Mouse (Mus musculus) midbrain, embryonic 12.5 days (tissue): ENCODE measurements around the gene Cd59b. TPM values are rescaled to one million over a fixed set of nuclear protein-coding genes. Genes with fewer than 3 reads are reported as not detected.

Experiments used
- ATAC-seq: fragments of 200-750 bp; cut with Nextera tagmentation; 2 replicates; pipeline ENCODE4 v1.8.0; 2017; ENCODE audit warnings: low read depth, moderate TSS enrichment, moderate library complexity; ENCODE audit not compliant: low FRiP score
- H3K27ac ChIP-seq: fragments of 300-500 bp; sonication (generic); replicated peaks from 2 replicates; pipeline ENCODE4 v1.5.1; 2016; ENCODE audit warnings: mild to moderate bottlenecking
- H3K27me3 ChIP-seq: fragments of 300-500 bp; sonication (generic); 2 replicates; pipeline ENCODE4 v1.6.1; 2016; ENCODE audit warnings: mild to moderate bottlenecking
- H3K36me3 ChIP-seq: fragments of 300-500 bp; sonication (generic); 2 replicates; pipeline ENCODE4 v1.6.1; 2016
- H3K4me1 ChIP-seq: fragments of 300-500 bp; sonication (generic); 2 replicates; pipeline ENCODE4 v1.6.1; 2016
- H3K4me2 ChIP-seq: fragments of 300-500 bp; sonication (generic); replicated peaks from 2 replicates; pipeline ENCODE4 v1.6.1; 2016; ENCODE audit warnings: mild to moderate bottlenecking, moderate library complexity
- H3K4me3 ChIP-seq: fragments of 300-500 bp; sonication (generic); 2 replicates; pipeline ENCODE4 v1.5.1; 2016; ENCODE audit warnings: mild to moderate bottlenecking
- H3K9ac ChIP-seq: fragments of 300-500 bp; sonication (generic); replicated peaks from 2 replicates; pipeline ENCODE4 v1.6.1; 2016; ENCODE audit warnings: mild to moderate bottlenecking, moderate library complexity
- H3K9me3 ChIP-seq: fragments of 300-500 bp; sonication (generic); 2 replicates; pipeline ENCODE4 v1.6.1; 2016; ENCODE audit warnings: mild to moderate bottlenecking
- WGBS: fragments of 180-500 bp; shearing (Covaris S2); methylation state at CpG from one replicate; pipeline ENCODE4 v1.1.7; 2016; 5-methylcytosine and 5-hydroxymethylcytosine counted together
- polyA plus RNA-seq: library from polyadenylated mRNA; unstranded; fragments of >200 nt; fragmentation: Nextera tagmentation; extraction: Ambion mirVana; gene quantifications from 2 replicates; pipeline ENCODE4 v1.2.1, GENCODE M21; 2016

Cd59b gene
- polyA plus RNA-seq, 1 experiment from 2014 or later, result 3.2 TPM

- no peaks in the 10 kb centered on the region for H3K9me3 ChIP-seq
- H3K36me3 ChIP-seq, result no peaks in the 10 kb centered on the region
- under 1% methylated on average over 71 of the region's 74 CpGs for WGBS
- H3K4me1 ChIP-seq, result peaks cover 7% of the 10 kb centered on the region
- peak within 1 kb of the TSS; percentile 73 for H3K4me3 ChIP-seq
- H3K27me3 ChIP-seq, result peaks cover 26% of the 10 kb centered on the region
- peak within 1 kb of the TSS; percentile 65 for H3K9ac ChIP-seq
- H3K27ac ChIP-seq, result no peak within 1 kb of the TSS
- peak within 1 kb of the TSS; percentile 97 for H3K4me2 ChIP-seq
- ATAC-seq, result peak; percentile 95
These were observed 53.1 kb downstream of the Cd59b start, which contains the start of gene A930018P22Rik for GRCm38 (mm10) chr2:104122505-104123378. A930018P22Rik (plus strand) TSS chr2:104122769.

GRCm38 (mm10) chr2:104123540-104123939, 53.9 kb downstream of the Cd59b start:
- peaks cover 7% of the 10 kb centered on the region for H3K4me1 ChIP-seq
- H3K4me3 ChIP-seq, result peak overlapping the region; percentile 73; the same call in 1 of the 2 replicates
- H3K9me3 ChIP-seq, result no peaks in the 10 kb centered on the region
- peak overlapping the region; percentile 97 for H3K4me2 ChIP-seq
- no peak overlapping the region for H3K27ac ChIP-seq
- no peak; the same call in 1 of the 2 replicates for ATAC-seq
- 36% methylated on average over 3 of the region's 3 CpGs for WGBS
- H3K9ac ChIP-seq, result 0 out of 2 replicates have a peak overlapping the region, but pooled peaks have one; percentile 65
- H3K36me3 ChIP-seq, result no peaks in the 10 kb centered on the region
- peaks cover 26% of the 10 kb centered on the region for H3K27me3 ChIP-seq

- H3K27ac ChIP-seq, result no peak overlapping the region
- no peak overlapping the region for H3K4me3 ChIP-seq
- no peaks in the 10 kb centered on the region for H3K36me3 ChIP-seq
- peaks cover 26% of the 10 kb centered on the region for H3K27me3 ChIP-seq
- 80% methylated on average over 5 of the region's 5 CpGs for WGBS
- no peak for ATAC-seq
- no peak overlapping the region for H3K9ac ChIP-seq
- peaks cover 7% of the 10 kb centered on the region for H3K4me1 ChIP-seq
- no peaks in the 10 kb centered on the region for H3K9me3 ChIP-seq
- H3K4me2 ChIP-seq, result no peak overlapping the region
These were observed 54.4 kb downstream of the Cd59b start for GRCm38 (mm10) chr2:104124071-104124470.

GRCm38 (mm10) chr2:104128803-104129531, 59.3 kb downstream of the Cd59b start:
- no peak for ATAC-seq
- Histone ChIP-seq H3K4me3 (no peak overlapping the region), H3K36me3 (no peaks in the 10 kb centered on the region), H3K4me1 (no peaks in the 10 kb centered on the region), H3K27me3 (peaks cover 15% of the 10 kb centered on the region), H3K4me2 (no peak overlapping the region), H3K27ac (no peak overlapping the region), H3K9ac (0 out of 2 replicates have a peak overlapping the region, but pooled peaks have one; percentile 4), H3K9me3 (no peaks in the 10 kb centered on the region)
- 89% methylated on average over 13 of the region's 13 CpGs for WGBS

- Histone ChIP-seq H3K27ac (no peak overlapping the region), H3K4me2 (no peak overlapping the region), H3K27me3 (peaks cover 7% of the 10 kb centered on the region), H3K9me3 (no peaks in the 10 kb centered on the region), H3K4me3 (no peak overlapping the region), H3K9ac (no peak overlapping the region), H3K4me1 (no peaks in the 10 kb centered on the region), H3K36me3 (no peaks in the 10 kb centered on the region)
- ATAC-seq, result no peak
- WGBS, result 83% methylated on average over 6 of the region's 6 CpGs
These were observed 60.5 kb downstream of the Cd59b start for GRCm38 (mm10) chr2:104130165-104130564.

- Histone ChIP-seq H3K36me3 (no peaks in the 10 kb centered on the region), H3K4me3 (no peak overlapping the region), H3K4me1 (no peaks in the 10 kb centered on the region), H3K27me3 (no peaks in the 10 kb centered on the region), H3K27ac (no peak overlapping the region), H3K4me2 (no peak overlapping the region), H3K9me3 (no peaks in the 10 kb centered on the region), H3K9ac (no peak overlapping the region)
- 63% methylated on average over 3 of the region's 3 CpGs for WGBS
- ATAC-seq, result no peak
These were observed 61.3 kb downstream of the Cd59b start for GRCm38 (mm10) chr2:104130969-104131368.

GRCm38 (mm10) chr2:104132266-104132859, 62.7 kb downstream of the Cd59b start:
- no peak for ATAC-seq
- Histone ChIP-seq H3K4me1 (no peaks in the 10 kb centered on the region), H3K4me3 (no peak overlapping the region), H3K4me2 (no peak overlapping the region), H3K9me3 (no peaks in the 10 kb centered on the region), H3K9ac (no peak overlapping the region), H3K27ac (no peak overlapping the region), H3K27me3 (no peaks in the 10 kb centered on the region), H3K36me3 (no peaks in the 10 kb centered on the region)
- WGBS, result 84% methylated on average over 7 of the region's 7 CpGs

DNA sequence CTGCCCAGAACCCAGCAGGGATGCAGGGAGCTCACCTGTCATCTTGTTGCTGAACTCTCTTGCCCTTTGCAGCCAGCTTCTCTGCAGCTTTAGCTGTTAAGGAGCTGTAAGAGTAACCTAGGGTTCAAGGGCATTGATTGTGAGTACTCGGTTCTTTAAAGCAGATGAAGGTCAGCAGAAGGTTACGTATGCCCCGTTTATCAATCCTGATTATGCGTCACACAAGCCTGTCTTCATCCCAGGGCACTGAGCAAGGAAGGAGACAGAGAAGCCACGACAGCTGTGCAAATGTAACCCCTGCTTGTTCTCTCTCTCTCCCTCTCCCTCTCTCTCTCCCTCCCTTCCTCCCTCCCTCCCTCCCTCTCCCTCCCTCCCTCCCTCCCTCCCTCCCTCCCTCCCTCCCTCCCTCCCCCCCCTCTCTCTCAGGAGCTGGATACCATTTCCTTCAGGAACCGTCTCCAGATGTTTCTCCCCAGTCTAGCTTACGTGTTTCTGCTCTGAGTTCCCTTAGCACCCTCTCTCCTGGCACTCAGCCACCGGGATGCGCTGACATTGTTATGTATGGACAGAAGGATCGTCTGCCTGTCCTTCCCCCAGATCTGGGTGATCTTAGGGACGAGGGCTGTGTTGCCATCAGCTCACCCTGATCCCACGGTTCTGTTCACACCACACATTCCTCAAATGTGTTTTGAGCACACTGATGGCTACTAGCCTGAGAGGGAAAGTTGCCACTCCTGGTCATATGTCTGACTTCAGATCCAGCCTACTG, 63.6 kb downstream of the Cd59b start:
- Histone ChIP-seq H3K9me3 (no peaks in the 10 kb centered on the region), H3K4me1 (no peaks in the 10 kb centered on the region), H3K4me2 (no peak overlapping the region), H3K27me3 (no peaks in the 10 kb centered on the region), H3K27ac (no peak overlapping the region), H3K9ac (no peak overlapping the region), H3K4me3 (no peak overlapping the region), H3K36me3 (no peaks in the 10 kb centered on the region)
- 46% methylated on average over 10 of the region's 12 CpGs for WGBS
- ATAC-seq, result no peak

DNA sequence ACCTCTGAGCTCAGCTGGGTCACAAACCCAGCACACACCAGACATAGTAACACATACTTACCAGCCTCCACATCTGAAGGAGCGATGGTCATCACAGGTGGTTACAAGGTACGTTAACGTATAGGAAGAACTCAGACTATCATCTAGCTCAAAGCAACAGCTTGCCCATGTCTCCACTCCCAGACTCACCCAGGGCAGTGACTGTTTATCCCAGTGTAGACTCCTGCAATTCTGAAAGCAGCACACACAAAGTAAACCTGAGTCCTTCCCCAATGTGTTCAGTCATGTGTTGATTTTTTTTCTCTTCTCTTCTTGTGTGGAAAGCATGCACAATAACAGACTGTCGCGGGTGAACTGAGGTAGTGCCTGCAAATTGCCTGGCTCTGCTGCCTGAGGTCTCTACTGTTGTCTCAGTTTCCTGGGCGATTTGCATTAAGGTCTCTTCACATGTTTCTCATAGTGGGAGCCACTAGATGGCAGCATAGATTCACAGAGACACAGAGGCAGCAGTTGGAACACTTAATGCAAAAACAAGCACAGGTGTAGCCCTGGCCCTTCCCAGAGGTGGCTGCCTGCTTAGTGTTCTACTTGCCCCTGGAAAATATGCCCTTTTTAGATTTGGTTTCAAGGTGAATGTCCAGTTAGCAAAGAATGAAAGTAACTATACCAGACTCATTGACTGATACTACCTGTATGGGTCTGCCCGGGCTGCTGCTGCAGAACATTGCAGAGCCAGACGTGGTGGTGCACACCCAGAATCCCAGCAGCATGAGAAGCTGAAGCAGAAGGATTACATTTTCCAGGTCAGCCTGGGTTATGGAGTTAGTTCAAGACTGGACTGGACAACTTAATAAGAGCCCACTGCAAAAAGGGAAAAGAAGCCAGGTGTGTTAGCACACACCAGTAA, 64.8 kb downstream of the Cd59b start:
- no peaks in the 10 kb centered on the region for H3K36me3 ChIP-seq
- no peak overlapping the region for H3K27ac ChIP-seq
- H3K4me1 ChIP-seq, result no peaks in the 10 kb centered on the region
- no peaks in the 10 kb centered on the region for H3K27me3 ChIP-seq
- H3K9me3 ChIP-seq, result 0 out of 2 replicates have a peak, but pooled peaks cover 5% of the 10 kb centered on the region
- no peak overlapping the region for H3K9ac ChIP-seq
- ATAC-seq, result peak; percentile 65; the same call in 1 of the 2 replicates
- no peak overlapping the region for H3K4me2 ChIP-seq
- 44% methylated on average over 8 of the region's 8 CpGs for WGBS
- no peak overlapping the region for H3K4me3 ChIP-seq

DNA sequence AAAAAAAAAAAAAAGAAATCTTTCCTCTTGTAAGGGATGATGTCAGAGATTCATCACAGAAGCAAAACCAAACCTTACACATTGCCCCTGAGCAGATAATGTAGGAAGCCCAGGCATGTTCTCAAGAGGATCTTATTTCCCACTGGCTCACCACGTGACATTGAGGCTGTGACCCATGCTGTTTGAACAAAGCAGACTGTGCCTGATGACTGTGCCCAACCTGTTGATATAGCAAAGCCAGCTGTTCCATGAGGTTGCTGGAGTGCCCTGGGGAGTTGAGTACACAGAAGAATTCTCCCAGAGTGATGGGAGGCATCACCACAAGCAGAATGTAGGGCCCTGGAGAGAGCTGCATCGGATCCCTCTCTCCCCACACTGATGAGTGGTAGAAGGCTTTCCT, 66.3 kb downstream of the Cd59b start:
- 0 out of 2 replicates have a peak, but pooled peaks cover 5% of the 10 kb centered on the region for H3K9me3 ChIP-seq
- 61% methylated on average over 2 of the region's 2 CpGs for WGBS
- no peak overlapping the region for H3K4me3 ChIP-seq
- H3K36me3 ChIP-seq, result no peaks in the 10 kb centered on the region
- no peak overlapping the region for H3K27ac ChIP-seq
- no peak for ATAC-seq
- H3K4me2 ChIP-seq, result no peak overlapping the region
- no peaks in the 10 kb centered on the region for H3K4me1 ChIP-seq
- H3K9ac ChIP-seq, result no peak overlapping the region
- no peaks in the 10 kb centered on the region for H3K27me3 ChIP-seq
